In the genomic region with DNA sequence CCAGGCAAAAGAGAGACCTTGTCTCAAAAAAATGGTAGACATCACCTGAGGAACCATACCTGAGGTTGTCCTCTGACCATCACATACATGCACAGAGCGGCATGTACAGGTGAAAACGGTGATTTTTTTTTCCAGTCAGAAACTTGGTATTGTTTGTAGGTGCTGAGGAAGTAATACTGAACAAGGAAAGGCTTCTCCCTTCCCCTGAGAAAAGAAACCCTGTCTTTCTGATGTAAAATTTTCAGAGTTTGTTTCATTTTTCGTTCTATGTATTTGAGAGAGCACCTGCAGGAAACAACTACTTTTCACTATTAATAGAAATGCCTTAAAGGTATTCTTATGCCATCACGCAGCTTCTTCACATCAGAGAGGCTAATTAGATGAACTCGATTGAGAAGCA, we compare ENCODE assay signal across 17 mouse cellular contexts. TPM values are rescaled to one million over a fixed set of nuclear protein-coding genes. Genes with fewer than 3 reads are reported as not detected.
DNase-seq lines count a peak whose midpoint lies in the region; TF ChIP-seq lines count a peak whose summit lies in the region.
"Had no signal": no experiment of that assay in that cellular context is flagged by ENCODE, and none has a peak within 500 bp of the region (broad histone marks: within the 10 kb centered on the region; RNA-seq: fewer than 3 reads in every experiment).

No protein-coding gene starts in this region.

- peak overlapping the region; percentile 17; the same call in 1 of the 2 replicates for H3K4me2 ChIP-seq in CH12.LX (ENCODE audit: insufficient read depth, low read depth, poor library complexity, severe bottlenecking)

- no peak for TF ChIP-seq RAD21 in CH12.LX (IDR thresholded peaks at IDR 0.05; ENCODE audit: low read depth, low read length)

- H3K27me3 ChIP-seq in CH12.LX (replicated peaks) = no peaks in the 10 kb centered on the region
- H3K27me3 ChIP-seq: Patski had no signal

- no peak overlapping the region for H3K9ac ChIP-seq in CH12.LX (ENCODE audit: insufficient read depth, low read depth)

- H3K9me3 ChIP-seq in CH12.LX (replicated peaks; ENCODE audit: low read length) = peaks cover 13% of the 10 kb centered on the region
- H3K9me3 ChIP-seq: G1E had no signal

- dilution Hi-C loops in CH12.LX (cut with MboI; ENCODE audit: extremely low pct_ligation_motif_present, extremely low pct_unique_long_range_greater_than_20kb, low sequenced_read_pairs) = no loop called here

- in situ Hi-C loops in CH12.LX (cut with MboI; ENCODE audit: low pct_ligation_motif_present, low pct_unique_long_range_greater_than_20kb, low sequenced_read_pairs) = no loop called here

- peaks cover 28 to 64% of the 10 kb centered on the region in 2 experiments for H3K36me3 ChIP-seq in CH12.LX (replicated peaks in 1 of 2; ENCODE audit: control insufficient read depth in 1 of 2, insufficient read depth in 1 of 2, low read length in 1 of 2)
- H3K36me3 ChIP-seq: G1E had no signal

- no peak for TF ChIP-seq POLR2A in CH12.LX (IDR thresholded peaks at IDR 0.05; ENCODE audit: low read depth, low read length)

- peak overlapping the region; percentile 28; the same call in 1 of the 2 replicates for H3K27ac ChIP-seq in CH12.LX (ENCODE audit: insufficient read depth, low read depth)

- H3K4me1 ChIP-seq in CH12.LX (ENCODE audit: control insufficient read depth in 1 of 2, insufficient read depth in 2 of 2) = peaks cover 30 to 52% of the 10 kb centered on the region in 2 experiments

- 0 out of 2 replicates have a peak, but pooled peaks cover 2% of the 10 kb centered on the region for H3K79me2 ChIP-seq in CH12.LX (replicated peaks; ENCODE audit: control insufficient read depth, extremely low read depth, insufficient read depth, poor library complexity, severe bottlenecking)

- peak; percentile 77; the same call in 1 of the 2 replicates for TF ChIP-seq EP300 in CH12.LX (IDR thresholded peaks at IDR 0.05; ENCODE audit: low read length)

- no peak for TF ChIP-seq CTCF in CH12.LX (conservative IDR thresholded peaks at IDR 0.05 in 1 of 2, IDR thresholded peaks at IDR 0.05 in 1 of 2; ENCODE audit: low read depth in 2 of 2, low read length in 2 of 2)

- DNase-seq in CH12.LX (ENCODE audit: extremely low read depth) = no peak
- no peak for DNase-seq in adrenal gland, postnatal 14 days
- DNase-seq: adrenal gland, adult 2 months; adrenal gland, adult 8-10 months; adrenal gland, postnatal 10 days; adrenal gland, postnatal 25 days; adrenal gland, postnatal 36 days; B cell, adult 2 months; cerebellum, adult 11 months; cerebellum, adult 11-12 months; cerebellum, adult 18-20 months; cerebellum, adult 2 months; cerebellum, adult 8-10 months; cerebellum, adult 9-10 months had no signal

- no peak overlapping the region for H3K4me3 ChIP-seq in CH12.LX (replicated peaks in 1 of 3; ENCODE audit: low read depth in 2 of 3, low read length in 2 of 3, poor library complexity in 1 of 3)

TF ChIP-seq in CH12.LX, 34 proteins besides CTCF, POLR2A, EP300 and RAD21:
- TF ChIP-seq ZMIZ1 (IDR thresholded peaks at IDR 0.05; ENCODE audit: low read depth, low read length) (no peak), E2F4 (IDR thresholded peaks at IDR 0.05; ENCODE audit: insufficient replicate concordance, low read depth, low read length) (no peak), ETS1 (conservative IDR thresholded peaks at IDR 0.05; ENCODE audit: low read depth, low read length) (0 out of 2 replicates have a peak, but pooled peaks have one; percentile 43), IRF4 (IDR thresholded peaks at IDR 0.05; ENCODE audit: low read depth, low read length) (peak; percentile 80), SMC3 (IDR thresholded peaks at IDR 0.05; ENCODE audit: low read depth, low read length) (0 out of 2 replicates have a peak, but pooled peaks have one; percentile 9), UBTF (IDR thresholded peaks at IDR 0.05; ENCODE audit: low read depth, low read length) (no peak), TBP (conservative IDR thresholded peaks at IDR 0.05; ENCODE audit: low read depth, low read length) (no peak), USF1 (IDR thresholded peaks at IDR 0.05; ENCODE audit: low read depth, low read length) (no peak), USF2 (conservative IDR thresholded peaks at IDR 0.05; ENCODE audit: low read depth, low read length) (no peak), TCF12 (IDR thresholded peaks at IDR 0.05; ENCODE audit: low read depth, low read length) (peak; percentile 75), MYC (IDR thresholded peaks at IDR 0.05; ENCODE audit: low read depth, low read length) (peak; percentile 39; the same call in 1 of the 2 replicates), JUND (conservative IDR thresholded peaks at IDR 0.05; ENCODE audit: low read depth, low read length) (no peak), ZNF384 (IDR thresholded peaks at IDR 0.05; ENCODE audit: low read depth, low read length) (peak; percentile 77), MAFK (IDR thresholded peaks at IDR 0.05; ENCODE audit: insufficient replicate concordance, low read length) (no peak), MAZ (IDR thresholded peaks at IDR 0.05; ENCODE audit: low read depth, low read length) (no peak), CHD2 (IDR thresholded peaks at IDR 0.05; ENCODE audit: low read length) (no peak), MEF2A (IDR thresholded peaks at IDR 0.05; ENCODE audit: borderline replicate concordance, low read depth, low read length) (peak; percentile 86), CHD1 (IDR thresholded peaks at IDR 0.05; ENCODE audit: low read depth, low read length) (no peak), JUN (IDR thresholded peaks at IDR 0.05; ENCODE audit: insufficient read depth, low read depth, low read length) (peak; percentile 42), MXI1 (IDR thresholded peaks at IDR 0.05; ENCODE audit: low read depth, low read length) (no peak)

RNA-seq across cellular contexts. Expression of a gene that starts 19.0 kb away (rescaled TPM):
- 22.5 and 25.5 TPM in 2 replicates for total RNA-seq in CH12.LX (2012; rRNA removed)
- 28.7 and 29.8 TPM in 2 replicates for total RNA-seq in CH12.LX (2014; rRNA removed)
- 18.0 and 18.5 TPM in 2 replicates for polyA plus RNA-seq in CH12.LX (2012; ENCODE audit: insufficient read length, low read depth)
- 33.9 and 39.1 TPM in 2 replicates for total RNA-seq in adrenal gland, postnatal 14 days (2021)
- total RNA-seq: MEL had no signal
- polyA plus RNA-seq: G1E had no signal
